Mouse (Mus musculus): ENCODE results near the gene Slc45a2. TPM values are rescaled to one million over a fixed set of nuclear protein-coding genes. Genes with fewer than 3 reads are reported as not detected.
"Not testable (repeated sequence)": the region's sequence is repeated elsewhere in the genome, so short reads cannot be mapped to it uniquely, and the experiment has no call there.

Gene Slc45a2
- polyA plus RNA-seq, 1 experiment from 2014 or later: not detected

GRCm38 (mm10) chr15:10969439-10969838, 31.1 kb upstream of the Slc45a2 start:
- no peak for ATAC-seq (ENCODE audit: insufficient number of reproducible peaks, low FRiP score)
- WGBS: 69% methylated on average over 3 of the region's 3 CpGs
- H3K4me3 ChIP-seq: no peak overlapping the region
- H3K27me3 ChIP-seq (replicated peaks): no peaks in the 10 kb centered on the region
- no peaks in the 10 kb centered on the region for H3K36me3 ChIP-seq
- H3K9ac ChIP-seq: no peak overlapping the region
- H3K27ac ChIP-seq (ENCODE audit: poor library complexity, severe bottlenecking): no peak overlapping the region
- no peak overlapping the region for H3K4me2 ChIP-seq
- no peaks in the 10 kb centered on the region for H3K9me3 ChIP-seq (replicated peaks)
- no peaks in the 10 kb centered on the region for H3K4me1 ChIP-seq (replicated peaks)

GRCm38 (mm10) chr15:10970777-10971176, 29.7 kb upstream of the Slc45a2 start:
- whole genome bisulfite sequencing: 86% methylated on average over 5 of the region's 5 CpGs
- Histone ChIP-seq H3K4me2 (no peak overlapping the region), H3K9ac (no peak overlapping the region), H3K36me3 (no peaks in the 10 kb centered on the region), H3K27me3 (replicated peaks) (no peaks in the 10 kb centered on the region), H3K9me3 (replicated peaks) (no peaks in the 10 kb centered on the region), H3K27ac (ENCODE audit: poor library complexity, severe bottlenecking) (no peak overlapping the region), H3K4me3 (no peak overlapping the region), H3K4me1 (replicated peaks) (no peaks in the 10 kb centered on the region)
- no peak for ATAC-seq (ENCODE audit: insufficient number of reproducible peaks, low FRiP score)

GRCm38 (mm10) chr15:10977151-10977550, 23.4 kb upstream of the Slc45a2 start:
- Histone ChIP-seq H3K36me3 (no peaks in the 10 kb centered on the region), H3K9me3 (replicated peaks) (no peaks in the 10 kb centered on the region), H3K27me3 (replicated peaks) (no peaks in the 10 kb centered on the region), H3K27ac (ENCODE audit: poor library complexity, severe bottlenecking) (no peak overlapping the region), H3K4me3 (no peak overlapping the region), H3K4me2 (no peak overlapping the region), H3K9ac (no peak overlapping the region), H3K4me1 (replicated peaks) (0 out of 2 replicates have a peak, but pooled peaks cover under 1% of the 10 kb centered on the region)
- no peak for ATAC-seq (ENCODE audit: insufficient number of reproducible peaks, low FRiP score)

GRCm38 (mm10) chr15:10980712-10981111, 19.8 kb upstream of the Slc45a2 start:
- H3K9ac ChIP-seq: 0 out of 2 replicates have a peak overlapping the region, but pooled peaks have one; percentile 77
- H3K9me3 ChIP-seq (replicated peaks): no peaks in the 10 kb centered on the region
- ATAC-seq (ENCODE audit: insufficient number of reproducible peaks, low FRiP score): no peak
- H3K27me3 ChIP-seq (replicated peaks): no peaks in the 10 kb centered on the region
- peaks cover 3% of the 10 kb centered on the region for H3K4me1 ChIP-seq (replicated peaks)
- H3K36me3 ChIP-seq: 0 out of 2 replicates have a peak, but pooled peaks cover 9% of the 10 kb centered on the region
- peak overlapping the region; percentile 77; the same call in 1 of the 2 replicates for H3K4me3 ChIP-seq
- no peak overlapping the region for H3K27ac ChIP-seq (ENCODE audit: poor library complexity, severe bottlenecking)
- WGBS: 55% methylated on average over 2 of the region's 2 CpGs
- peak overlapping the region; percentile 69 for H3K4me2 ChIP-seq

GRCm38 (mm10) chr15:10981377-10982063, 19.0 kb upstream of the Slc45a2 start, which contains the start of gene Amacr:
TSS of gene Amacr (plus strand) at chr15:10981756.
- peak; percentile 98 for ATAC-seq (ENCODE audit: insufficient number of reproducible peaks, low FRiP score)
- H3K36me3 ChIP-seq: 0 out of 2 replicates have a peak, but pooled peaks cover 9% of the 10 kb centered on the region

GRCm38 (mm10) chr15:10982064-10982435, 18.5 kb upstream of the Slc45a2 start:
- H3K27ac ChIP-seq (ENCODE audit: poor library complexity, severe bottlenecking): peak overlapping the region; percentile 85
- H3K9me3 ChIP-seq (replicated peaks): no peaks in the 10 kb centered on the region
- peaks cover 3% of the 10 kb centered on the region for H3K4me1 ChIP-seq (replicated peaks)
- H3K9ac ChIP-seq: peak overlapping the region; percentile 77
- 6% methylated on average over 6 of the region's 6 CpGs for WGBS
- 0 out of 2 replicates have a peak, but pooled peaks cover 12% of the 10 kb centered on the region for H3K36me3 ChIP-seq
- ATAC-seq (ENCODE audit: insufficient number of reproducible peaks, low FRiP score): no peak
- H3K4me3 ChIP-seq: peak overlapping the region; percentile 77
- peak overlapping the region; percentile 69 for H3K4me2 ChIP-seq
- no peaks in the 10 kb centered on the region for H3K27me3 ChIP-seq (replicated peaks)

More at GRCm38 (mm10) chr15:10981377-10982063, 19.0 kb upstream of the Slc45a2 start, which contains the start of gene Amacr:
- H3K4me1 ChIP-seq (replicated peaks): peaks cover 3% of the 10 kb centered on the region
- peak within 1 kb of the TSS; percentile 77 for H3K4me3 ChIP-seq
- peak within 1 kb of the TSS; percentile 85 for H3K27ac ChIP-seq (ENCODE audit: poor library complexity, severe bottlenecking)
- under 1% methylated on average over 52 of the region's 52 CpGs for WGBS
- H3K9me3 ChIP-seq (replicated peaks): no peaks in the 10 kb centered on the region
- H3K4me2 ChIP-seq: peak within 1 kb of the TSS; percentile 69
- no peaks in the 10 kb centered on the region for H3K27me3 ChIP-seq (replicated peaks)
- peak within 1 kb of the TSS; percentile 77 for H3K9ac ChIP-seq

- no peak overlapping the region for H3K9ac ChIP-seq
- H3K36me3 ChIP-seq: peaks cover 29% of the 10 kb centered on the region
- ATAC-seq (ENCODE audit: insufficient number of reproducible peaks, low FRiP score): no peak
- H3K27me3 ChIP-seq (replicated peaks): no peaks in the 10 kb centered on the region
- H3K4me2 ChIP-seq: no peak overlapping the region
- WGBS: 76% methylated on average over 6 of the region's 6 CpGs
- peaks cover 3% of the 10 kb centered on the region for H3K4me1 ChIP-seq (replicated peaks)
- H3K27ac ChIP-seq (ENCODE audit: poor library complexity, severe bottlenecking): no peak overlapping the region
- H3K4me3 ChIP-seq: no peak overlapping the region
- H3K9me3 ChIP-seq (replicated peaks): no peaks in the 10 kb centered on the region
Observed at GRCm38 (mm10) chr15:10985756-10986155, 14.8 kb upstream of the Slc45a2 start.

GRCm38 (mm10) chr15:10986477-10986876, 14.0 kb upstream of the Slc45a2 start:
- H3K4me3 ChIP-seq; H3K4me1 ChIP-seq (replicated peaks); H3K9me3 ChIP-seq (replicated peaks); H3K9ac ChIP-seq; ATAC-seq (ENCODE audit: insufficient number of reproducible peaks, low FRiP score); H3K27ac ChIP-seq (ENCODE audit: poor library complexity, severe bottlenecking); H3K27me3 ChIP-seq (replicated peaks); H3K4me2 ChIP-seq: not testable (repeated sequence)
- peaks cover 29% of the 10 kb centered on the region for H3K36me3 ChIP-seq
- whole genome bisulfite sequencing: 69% methylated on average over 2 of the region's 2 CpGs

GRCm38 (mm10) chr15:10990411-10990810, 10.1 kb upstream of the Slc45a2 start:
- WGBS: 44% methylated on average over 2 of the region's 2 CpGs
- Histone ChIP-seq H3K9ac (no peak overlapping the region), H3K4me2 (no peak overlapping the region), H3K36me3 (peaks cover 27% of the 10 kb centered on the region), H3K4me1 (replicated peaks) (no peaks in the 10 kb centered on the region), H3K27ac (ENCODE audit: poor library complexity, severe bottlenecking) (no peak overlapping the region), H3K4me3 (no peak overlapping the region), H3K27me3 (replicated peaks) (no peaks in the 10 kb centered on the region), H3K9me3 (replicated peaks) (no peaks in the 10 kb centered on the region)
- no peak for ATAC-seq (ENCODE audit: insufficient number of reproducible peaks, low FRiP score)

GRCm38 (mm10) chr15:10991566-10991965, 9.0 kb upstream of the Slc45a2 start:
- Histone ChIP-seq H3K4me3 (no peak overlapping the region), H3K27ac (ENCODE audit: poor library complexity, severe bottlenecking) (no peak overlapping the region), H3K4me2 (no peak overlapping the region), H3K36me3 (peaks cover 27% of the 10 kb centered on the region), H3K9ac (no peak overlapping the region), H3K27me3 (replicated peaks) (no peaks in the 10 kb centered on the region), H3K4me1 (replicated peaks) (no peaks in the 10 kb centered on the region), H3K9me3 (replicated peaks) (no peaks in the 10 kb centered on the region)
- ATAC-seq (ENCODE audit: insufficient number of reproducible peaks, low FRiP score): no peak
- 82% methylated on average over 1 of the region's 1 CpGs for WGBS

- Histone ChIP-seq H3K4me1 (replicated peaks) (no peaks in the 10 kb centered on the region), H3K27me3 (replicated peaks) (no peaks in the 10 kb centered on the region), H3K9ac (no peak overlapping the region), H3K36me3 (peaks cover 5% of the 10 kb centered on the region; the same call in 1 of the 2 replicates), H3K9me3 (replicated peaks) (no peaks in the 10 kb centered on the region), H3K4me3 (no peak overlapping the region), H3K27ac (ENCODE audit: poor library complexity, severe bottlenecking) (no peak overlapping the region), H3K4me2 (peak overlapping the region; percentile 30)
- 42% methylated on average over 5 of the region's 5 CpGs for WGBS
- ATAC-seq (ENCODE audit: insufficient number of reproducible peaks, low FRiP score): no peak
Observed at GRCm38 (mm10) chr15:10999832-11000231, 689 bp upstream of the Slc45a2 start.

Data from heart, embryonic 12.5 days (tissue).